Mouse (Mus musculus): ENCODE measurements around the gene Olfr346. TPM values are rescaled to one million over a fixed set of nuclear protein-coding genes. Genes with fewer than 3 reads are reported as not detected.

Gene Olfr346
- not detected for total RNA-seq (2021)
- long read RNA-seq, experiment 1: 0 reads
- long read RNA-seq, experiment 2: 0 reads

GRCm38 (mm10) chr2:36685488-36685887 lies at the start of gene Olfr346:
TSS of gene Olfr346 (plus strand) at chr2:36685788.
- DNase-seq (ENCODE audit: low spot score): no peak

DNA sequence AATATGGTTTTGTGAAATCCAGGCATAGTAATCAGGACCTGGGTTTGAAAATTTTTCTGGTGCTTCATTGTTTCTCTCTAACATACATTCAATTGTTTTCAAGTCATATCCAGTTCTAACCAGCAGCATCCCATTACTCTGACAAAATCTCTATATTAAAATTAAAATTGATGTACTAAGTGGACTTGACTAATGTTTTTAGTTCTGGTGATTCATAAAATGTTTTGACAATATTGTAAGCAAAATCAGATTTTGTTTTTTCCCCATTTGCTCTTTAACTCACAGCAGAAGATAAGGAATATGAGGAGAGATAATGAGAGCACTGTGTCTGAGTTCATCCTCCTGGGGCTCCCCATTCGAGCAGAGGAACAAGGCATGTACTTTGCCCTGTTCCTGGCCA lies 45.8 kb upstream of the Olfr346 start, which contains the start of gene Olfr345:
Olfr345 (plus strand) TSS at position 301 of the 400 bp plus-strand sequence.
- DNase-seq (ENCODE audit: low spot score): no peak

GRCm38 (mm10) chr2:36731602-36732001 lies 46.0 kb downstream of the Olfr346 start, which contains the start of gene Olfr347:
TSS of gene Olfr347 (plus strand) at chr2:36731902.
- DNase-seq (ENCODE audit: low spot score): no peak

DNA sequence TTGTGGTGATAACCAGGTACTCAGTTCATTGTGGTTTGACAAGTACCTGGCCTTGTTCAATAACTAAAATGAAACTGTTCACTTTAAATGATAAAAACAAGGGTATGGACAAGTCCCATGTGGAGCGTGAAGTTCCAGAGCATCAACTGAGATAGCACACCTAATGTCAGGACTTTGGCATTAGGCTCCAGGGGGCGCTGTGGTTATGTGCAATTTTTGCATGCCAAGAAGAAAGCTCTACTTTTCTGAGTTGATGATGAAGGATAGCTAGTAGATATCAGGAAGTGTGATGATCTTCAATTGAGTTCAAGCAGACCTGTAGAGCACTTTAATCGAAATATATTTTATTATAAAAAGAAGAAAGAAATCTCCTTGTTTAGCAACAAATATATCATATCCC lies 50.6 kb downstream of the Olfr346 start:
- no peak for DNase-seq (ENCODE audit: low spot score)

Other genes starting within 250 kb of the Olfr346 start
- gene Olfr340, start 233.2 kb upstream of the Olfr346 start, total RNA-seq (2021): not detected
- not detected for gene Olfr341, start 203.3 kb upstream of the Olfr346 start, total RNA-seq (2021)
- gene Olfr342, start 160.8 kb upstream of the Olfr346 start, total RNA-seq (2021): not detected
- not detected for gene Olfr344, start 119.1 kb upstream of the Olfr346 start, total RNA-seq (2021)
- gene Olfr345, start 45.7 kb upstream of the Olfr346 start, total RNA-seq (2021): not detected
- gene Olfr347, start 46.1 kb downstream of the Olfr346 start, total RNA-seq (2021): not detected
- gene Olfr348, start 98.5 kb downstream of the Olfr346 start, total RNA-seq (2021): not detected
- not detected for gene Olfr50, start 104.8 kb downstream of the Olfr346 start, total RNA-seq (2021)
- not detected for gene Olfr3, start 131.2 kb downstream of the Olfr346 start, total RNA-seq (2021)
- not detected for gene Olfr350, start 160.5 kb downstream of the Olfr346 start, total RNA-seq (2021)
- not detected for gene Olfr351, start 176.9 kb downstream of the Olfr346 start, total RNA-seq (2021)
- gene Olfr352, start 182.7 kb downstream of the Olfr346 start, total RNA-seq (2021): not detected
- not detected for gene Olfr353, start 207.1 kb downstream of the Olfr346 start, total RNA-seq (2021)
- not detected for gene Olfr354, start 219.9 kb downstream of the Olfr346 start, total RNA-seq (2021)
- not detected for gene Olfr355, start 243.1 kb downstream of the Olfr346 start, total RNA-seq (2021)

All from gastrocnemius, adult 18-20 months (tissue).